Mouse (Mus musculus) myocyte (in vitro differentiated cells): ENCODE measurements around the gene Plcb1. TPM values are rescaled to one million over a fixed set of nuclear protein-coding genes. Genes with fewer than 3 reads are reported as not detected.

Experiments used
- H3K27me3 ChIP-seq: one replicate; pipeline ENCODE4 v1.6.1; 2011; ENCODE audit not compliant: control insufficient read depth, insufficient read depth, insufficient read length
- H3K36me3 ChIP-seq: one replicate; pipeline ENCODE4 v1.6.1; 2011; ENCODE audit not compliant: control insufficient read depth, insufficient read depth
- H3K4me2 ChIP-seq: one replicate; pipeline ENCODE4 v1.6.1; 2011; ENCODE audit warnings: low read depth, control low read depth
- H3K4me3 ChIP-seq: one replicate; pipeline ENCODE4 v1.5.1; 2011; ENCODE audit warnings: mild to moderate bottlenecking, control low read depth, moderate library complexity
- H3K79me2 ChIP-seq: one replicate; pipeline ENCODE4 v1.6.1; 2011; ENCODE audit not compliant: control insufficient read depth, insufficient read depth
- H3ac ChIP-seq: one replicate; pipeline ENCODE4 v1.6.1; 2011; ENCODE audit not compliant: control insufficient read depth, insufficient read length
- CEBPB ChIP-seq: IDR thresholded peaks from 2 replicates; pipeline ENCODE4 v1.6.1; 2011; ENCODE audit warnings: mild to moderate bottlenecking, moderate library complexity; ENCODE audit not compliant: poor library complexity, insufficient read depth, severe bottlenecking
- E2F4 ChIP-seq: IDR thresholded peaks from one replicate; pipeline ENCODE4 v1.6.1; 2011; ENCODE audit warnings: mild to moderate bottlenecking, control low read depth, moderate library complexity; ENCODE audit not compliant: insufficient read depth
- MAX ChIP-seq: IDR thresholded peaks from one replicate; pipeline ENCODE4 v1.6.1; 2011; ENCODE audit warnings: low read depth, mild to moderate bottlenecking, control low read depth
- MYOD1 ChIP-seq, 3 experiments: IDR thresholded peaks; one replicate each; pipeline ENCODE4 v1.6.1; 2011; ENCODE audit warnings: control low read depth in 2 of 3, low read depth in 2 of 3, mild to moderate bottlenecking in 2 of 3, moderate library complexity in 1 of 3; ENCODE audit not compliant: insufficient read length in 2 of 3, control insufficient read depth in 1 of 3
- MYOG ChIP-seq, 3 experiments: IDR thresholded peaks; one replicate each; pipeline ENCODE4 v1.6.1; 2011; ENCODE audit warnings: control low read depth in 2 of 3, low read depth in 2 of 3, mild to moderate bottlenecking in 2 of 3; ENCODE audit not compliant: insufficient read length in 2 of 3, control insufficient read depth in 1 of 3, insufficient read depth in 1 of 3
- POLR2A ChIP-seq: IDR thresholded peaks from one replicate; pipeline ENCODE4 v1.6.1; 2011; ENCODE audit warnings: low read depth, mild to moderate bottlenecking, control low read depth, moderate library complexity; ENCODE audit not compliant: insufficient read length
- POLR2AphosphoS2 ChIP-seq: IDR thresholded peaks from one replicate; pipeline ENCODE4 v1.6.1; 2011; ENCODE audit warnings: low read depth, control low read depth; ENCODE audit not compliant: insufficient read length
- REST ChIP-seq: IDR thresholded peaks from one replicate; pipeline ENCODE4 v1.6.1; 2011; ENCODE audit warnings: mild to moderate bottlenecking, control low read depth, moderate library complexity; ENCODE audit not compliant: insufficient read depth, insufficient read length
- SRF ChIP-seq: IDR thresholded peaks from one replicate; pipeline ENCODE4 v1.6.1; 2011; ENCODE audit warnings: low read depth; ENCODE audit not compliant: control insufficient read depth, insufficient read length
- TCF12 ChIP-seq: IDR thresholded peaks from one replicate; pipeline ENCODE4 v1.6.1; 2011; ENCODE audit warnings: mild to moderate bottlenecking, control low read depth; ENCODE audit not compliant: poor library complexity, insufficient read depth, severe bottlenecking
- TCF3 ChIP-seq: IDR thresholded peaks from one replicate; pipeline ENCODE4 v1.6.1; 2011; ENCODE audit warnings: low read depth, control low read depth; ENCODE audit not compliant: insufficient read length
- USF1 ChIP-seq: IDR thresholded peaks from one replicate; pipeline ENCODE4 v1.6.1; 2011; ENCODE audit warnings: low read depth, mild to moderate bottlenecking, control low read depth, moderate library complexity
- polyA plus RNA-seq: library from polyadenylated mRNA; unstranded; fragments of >200 nt; fragmentation: generic; extraction: Trizol; gene quantifications from one replicate; pipeline ENCODE4 v1.2.1, GENCODE M21; 2012; ENCODE audit warnings: missing spikeins

Gene Plcb1
- polyA plus RNA-seq, 1 experiment, result 0.76 TPM

DNA sequence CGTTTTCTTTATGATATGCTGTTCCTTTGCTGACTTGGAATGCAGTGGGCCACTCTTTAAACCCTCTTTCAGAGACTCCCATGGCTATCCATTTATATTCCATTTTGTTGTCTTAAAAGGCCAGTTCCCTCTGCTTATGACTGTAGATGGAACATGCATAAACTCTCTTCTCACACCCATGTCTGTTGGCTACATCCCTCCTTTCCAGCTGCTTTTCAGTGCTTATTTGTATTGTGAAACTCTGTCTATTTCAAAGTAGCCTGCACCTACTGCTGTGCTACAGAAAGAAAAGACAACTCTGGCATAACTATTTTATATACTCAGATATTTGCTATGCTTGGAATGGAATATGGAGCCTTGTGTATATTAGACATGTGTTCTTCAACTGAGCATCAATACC, 532.3 kb downstream of the Plcb1 start:
- Histone ChIP-seq H3K36me3 (no peaks in the 10 kb centered on the region), H3K4me2 (no peak overlapping the region), H3K79me2 (no peaks in the 10 kb centered on the region), H3K27me3 (no peaks in the 10 kb centered on the region), H3ac (no peak overlapping the region), H3K4me3 (no peak overlapping the region)
- TF ChIP-seq E2F4, result no peak
- no peak for TF ChIP-seq TCF3
- TF ChIP-seq CEBPB, result no peak
- no peak for TF ChIP-seq TCF12
- no peak for TF ChIP-seq MAX
- no peak for TF ChIP-seq POLR2A
- no peak for TF ChIP-seq REST
- TF ChIP-seq SRF, result no peak
- no peak for TF ChIP-seq MYOD1 (IDR thresholded peaks at IDR 0.05; ENCODE audit: control insufficient read depth in 1 of 3, insufficient read length in 2 of 3, low read depth in 2 of 3)
- TF ChIP-seq POLR2AphosphoS2, result no peak
- TF ChIP-seq USF1, result no peak
- TF ChIP-seq MYOG (IDR thresholded peaks at IDR 0.05; ENCODE audit: control insufficient read depth in 1 of 3, insufficient read depth in 1 of 3, insufficient read length in 2 of 3, low read depth in 2 of 3), result no peak

DNA sequence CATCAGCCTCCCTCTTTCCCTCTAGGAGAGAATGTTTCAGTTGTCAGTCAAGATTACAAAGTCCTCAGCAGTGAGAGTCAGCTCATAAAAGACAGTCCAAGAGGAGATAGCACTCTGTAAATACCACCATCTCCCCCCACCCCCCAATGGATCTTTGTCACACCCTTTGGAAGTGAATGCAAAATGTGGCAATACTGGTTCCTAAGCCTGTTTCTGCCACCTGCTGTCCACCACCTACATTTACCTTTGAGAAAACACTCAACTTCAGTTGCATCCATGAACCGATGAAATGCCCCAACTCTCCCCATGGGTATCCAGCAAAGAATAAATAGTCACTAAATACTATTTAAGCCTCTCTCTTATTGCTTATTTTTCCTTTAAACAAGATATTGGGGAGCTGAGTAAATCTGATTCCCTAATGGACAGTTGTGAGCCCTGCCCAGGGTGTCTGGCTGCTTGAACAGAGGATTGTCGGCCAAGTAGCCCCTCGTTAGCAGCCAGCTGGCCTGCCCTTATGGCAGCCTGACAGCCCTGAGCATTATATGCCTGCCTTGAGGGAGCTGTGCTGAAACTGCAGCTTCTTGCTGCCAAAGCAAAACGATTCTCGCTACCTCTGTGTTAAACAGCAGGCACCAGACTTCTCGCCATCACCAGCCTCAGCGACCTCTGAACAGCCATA, 537.5 kb downstream of the Plcb1 start:
- TF ChIP-seq SRF, result no peak
- TF ChIP-seq REST, result no peak
- TF ChIP-seq MYOG (IDR thresholded peaks at IDR 0.05; ENCODE audit: control insufficient read depth in 1 of 3, insufficient read depth in 1 of 3, insufficient read length in 2 of 3, low read depth in 2 of 3), result no peak
- no peak for TF ChIP-seq POLR2A
- no peak for TF ChIP-seq MAX
- no peak for TF ChIP-seq E2F4
- no peak for TF ChIP-seq TCF12
- TF ChIP-seq CEBPB, result no peak
- no peak for TF ChIP-seq MYOD1 (IDR thresholded peaks at IDR 0.05; ENCODE audit: control insufficient read depth in 1 of 3, insufficient read length in 2 of 3, low read depth in 2 of 3)
- TF ChIP-seq POLR2AphosphoS2, result no peak
- no peak for TF ChIP-seq TCF3
- Histone ChIP-seq H3K36me3 (no peaks in the 10 kb centered on the region), H3K4me2 (no peak overlapping the region), H3ac (no peak overlapping the region), H3K79me2 (no peaks in the 10 kb centered on the region), H3K4me3 (no peak overlapping the region), H3K27me3 (no peaks in the 10 kb centered on the region)

DNA sequence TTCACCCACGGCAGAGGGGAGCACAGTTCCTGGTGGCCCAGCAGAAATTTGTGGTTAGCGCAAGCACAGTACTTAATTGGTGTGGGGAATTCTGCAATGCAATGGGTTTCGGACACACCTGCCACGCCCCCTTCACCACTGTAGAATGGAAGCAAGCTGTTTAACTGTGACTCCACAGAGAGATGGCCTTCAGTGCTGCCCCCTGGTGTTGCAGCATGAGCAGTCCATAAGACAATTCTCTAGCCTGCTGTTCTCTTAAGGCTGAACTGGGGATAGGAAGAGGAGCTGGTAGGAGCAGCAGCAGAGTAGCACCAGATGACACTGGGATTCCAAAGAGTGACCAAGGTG, 538.1 kb downstream of the Plcb1 start:
- Histone ChIP-seq H3K4me2 (no peak overlapping the region), H3ac (no peak overlapping the region), H3K4me3 (no peak overlapping the region), H3K36me3 (no peaks in the 10 kb centered on the region), H3K27me3 (no peaks in the 10 kb centered on the region), H3K79me2 (no peaks in the 10 kb centered on the region)
- TF ChIP-seq USF1 (no peak), MYOD1 (IDR thresholded peaks at IDR 0.05; ENCODE audit: control insufficient read depth in 1 of 3, insufficient read length in 2 of 3, low read depth in 2 of 3) (no peak), POLR2AphosphoS2 (no peak), TCF12 (no peak), MYOG (IDR thresholded peaks at IDR 0.05; ENCODE audit: control insufficient read depth in 1 of 3, insufficient read depth in 1 of 3, insufficient read length in 2 of 3, low read depth in 2 of 3) (no peak), REST (no peak), POLR2A (no peak), TCF3 (no peak), CEBPB (no peak), MAX (no peak), E2F4 (no peak), SRF (no peak)

DNA sequence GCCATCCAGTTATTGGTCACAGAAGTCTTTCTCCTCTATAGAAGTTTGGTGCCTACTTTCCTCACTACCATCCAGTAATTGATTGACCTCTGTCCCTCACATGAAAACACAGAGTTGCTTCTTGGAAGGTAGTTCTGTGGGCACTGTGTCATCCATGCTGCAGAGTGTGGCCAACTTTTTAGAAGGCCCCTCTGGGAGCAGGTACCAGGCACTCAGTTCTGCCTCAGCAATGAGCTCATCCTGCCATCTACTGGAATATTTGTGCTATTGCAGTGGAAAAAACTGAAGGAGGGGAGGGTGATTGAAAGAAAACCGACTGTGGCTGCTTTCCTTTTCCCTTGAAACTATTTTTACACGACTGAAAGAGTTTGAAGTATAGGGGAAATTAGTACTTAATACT, 542.9 kb downstream of the Plcb1 start:
- H3K36me3 ChIP-seq, result no peaks in the 10 kb centered on the region
- no peak overlapping the region for H3K4me2 ChIP-seq
- no peak overlapping the region for H3K4me3 ChIP-seq
- no peak overlapping the region for H3ac ChIP-seq
- H3K79me2 ChIP-seq, result no peaks in the 10 kb centered on the region
- TF ChIP-seq E2F4 (no peak), TCF3 (no peak), SRF (no peak), MYOD1 (IDR thresholded peaks at IDR 0.05; ENCODE audit: control insufficient read depth in 1 of 3, insufficient read length in 2 of 3, low read depth in 2 of 3) (no peak), MYOG (IDR thresholded peaks at IDR 0.05; ENCODE audit: control insufficient read depth in 1 of 3, insufficient read depth in 1 of 3, insufficient read length in 2 of 3, low read depth in 2 of 3) (no peak), REST (no peak), POLR2A (no peak), POLR2AphosphoS2 (no peak), USF1 (no peak)
- H3K27me3 ChIP-seq, result no peaks in the 10 kb centered on the region
